In the genomic region with DNA sequence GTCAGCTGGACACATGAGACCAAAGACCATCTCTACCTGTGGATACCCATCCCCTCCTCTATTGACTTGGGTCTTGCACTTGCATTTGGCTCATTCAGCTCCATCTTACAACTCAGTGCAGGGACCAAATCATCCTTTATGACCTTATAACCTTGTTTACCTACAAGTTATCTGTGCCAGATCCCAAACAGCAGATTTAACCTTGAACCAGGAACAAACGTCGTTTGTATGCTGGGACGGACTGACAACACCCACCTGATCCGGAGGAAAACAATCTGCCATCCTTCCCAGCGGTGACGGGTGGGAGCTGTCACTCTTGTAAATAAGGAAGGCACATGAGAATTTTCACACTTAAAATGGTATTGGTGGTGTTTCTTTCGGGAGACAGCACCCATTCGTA, we compare ENCODE assay signal across 14 mouse cellular contexts.
DNase-seq lines count a peak whose midpoint lies in the region; ATAC-seq and TF ChIP-seq lines count a peak whose summit lies in the region.
"Had no signal": no experiment of that assay in that cellular context is flagged by ENCODE, and none has a peak within 500 bp of the region (broad histone marks: within the 10 kb centered on the region; RNA-seq: fewer than 3 reads in every experiment).

No protein-coding gene starts in this region.

- no peak for TF ChIP-seq CTCF in liver, adult 2 months (IDR thresholded peaks at IDR 0.05; ENCODE audit: low read depth, low read length)

- no peak overlapping the region for H3K9ac ChIP-seq in liver, adult 2 months (ENCODE audit: low read depth, low read length)
- H3K9ac ChIP-seq in hindbrain, embryonic 16.5 days (ENCODE audit: low read depth, low read length), result no peak overlapping the region
- H3K9ac ChIP-seq: embryonic facial prominence, embryonic 12.5 days; forebrain, embryonic 13.5 days; forebrain, embryonic 15.5 days; forebrain, postnatal 0 days had no signal

- H3K4me1 ChIP-seq in liver, adult 2 months (ENCODE audit: control insufficient read depth, insufficient read depth, low read length), result peaks cover 12% of the 10 kb centered on the region; the same call in 1 of the 2 replicates
- no peaks in the 10 kb centered on the region for H3K4me1 ChIP-seq in hindbrain, embryonic 16.5 days (ENCODE audit: control insufficient read depth, insufficient read depth, low read depth, low read length)
- H3K4me1 ChIP-seq: embryonic facial prominence, embryonic 10.5 days; embryonic facial prominence, embryonic 12.5 days; forebrain, embryonic 13.5 days; forebrain, embryonic 15.5 days had no signal

- no peak overlapping the region for H3K4me3 ChIP-seq in liver, adult 2 months (ENCODE audit: insufficient read depth, low read depth, low read length)
- H3K4me3 ChIP-seq in hindbrain, embryonic 16.5 days (ENCODE audit: low read length), result no peak overlapping the region
- H3K4me3 ChIP-seq: embryonic facial prominence, embryonic 10.5 days; embryonic facial prominence, embryonic 12.5 days; forebrain, embryonic 13.5 days; forebrain, embryonic 15.5 days had no signal

- H3K79me2 ChIP-seq in liver, adult 2 months (ENCODE audit: control insufficient read depth, insufficient read depth, low read length), result no peaks in the 10 kb centered on the region

- no peaks in the 10 kb centered on the region for H3K9me3 ChIP-seq in hindbrain, embryonic 16.5 days (ENCODE audit: control insufficient read depth, low read length)
- H3K9me3 ChIP-seq: embryonic facial prominence, embryonic 10.5 days; embryonic facial prominence, embryonic 12.5 days; forebrain, embryonic 13.5 days; forebrain, embryonic 15.5 days had no signal

- DNase-seq in cerebellum, adult 8-10 months, result peak; percentile 14
- DNase-seq in cerebellum, adult 9-10 months, result no peak
- peak; percentile 93 for DNase-seq in liver, adult 2 months (ENCODE audit: extremely low read depth, low read depth, low spot score)
- no peak for DNase-seq in liver
- DNase-seq in brain, adult 2 months (ENCODE audit: low read depth, low spot score), result peak; percentile 15
- DNase-seq: adrenal gland, adult 2 months; adrenal gland, postnatal 10 days; adrenal gland, postnatal 25 days; forebrain, postnatal 0 days had no signal

- peak overlapping the region; percentile 32; the same call in 1 of the 2 replicates for H3K27ac ChIP-seq in liver, adult 2 months (replicated peaks; ENCODE audit: insufficient read depth, low read depth, low read length)
- no peak overlapping the region for H3K27ac ChIP-seq in hindbrain, embryonic 16.5 days (ENCODE audit: low read depth, low read length)
- H3K27ac ChIP-seq: embryonic facial prominence, embryonic 10.5 days; embryonic facial prominence, embryonic 12.5 days; forebrain, embryonic 13.5 days; forebrain, embryonic 15.5 days had no signal

- H3K4me2 ChIP-seq in hindbrain, embryonic 16.5 days (ENCODE audit: low read length), result no peak overlapping the region
- H3K4me2 ChIP-seq: embryonic facial prominence, embryonic 12.5 days; forebrain, embryonic 13.5 days; forebrain, embryonic 15.5 days had no signal

- no peaks in the 10 kb centered on the region for H3K27me3 ChIP-seq in liver, adult 2 months (ENCODE audit: control insufficient read depth, insufficient read depth, low read length)
- no peaks in the 10 kb centered on the region for H3K27me3 ChIP-seq in hindbrain, embryonic 16.5 days (replicated peaks; ENCODE audit: control insufficient read depth, insufficient read depth, low read length)
- H3K27me3 ChIP-seq: embryonic facial prominence, embryonic 12.5 days; forebrain, embryonic 13.5 days; forebrain, embryonic 15.5 days had no signal

- no peak for ATAC-seq in hindbrain, embryonic 16.5 days
- ATAC-seq: forebrain, embryonic 13.5 days; forebrain, embryonic 15.5 days; forebrain, postnatal 0 days had no signal

- 28% methylated on average over 8 of the region's 8 CpGs for WGBS in liver, adult 2 months
- WGBS in hindbrain, embryonic 16.5 days, result 94% methylated on average over 8 of the region's 8 CpGs

- H3K36me3 ChIP-seq in liver, adult 2 months (ENCODE audit: control insufficient read depth, insufficient read depth, low read length), result no peaks in the 10 kb centered on the region
- H3K36me3 ChIP-seq in hindbrain, embryonic 16.5 days (ENCODE audit: control insufficient read depth, insufficient read depth, low read length), result no peaks in the 10 kb centered on the region
- H3K36me3 ChIP-seq: embryonic facial prominence, embryonic 10.5 days; embryonic facial prominence, embryonic 12.5 days; forebrain, embryonic 15.5 days had no signal

- TF ChIP-seq POLR2A in liver, adult 2 months (IDR thresholded peaks at IDR 0.05; ENCODE audit: extremely low read depth, insufficient read depth, low read length), result no peak

Comparison
In these comparisons a context has a peak if more than half of its experiments do, and no peak if none do; other contexts are left out.
1. DNase-seq: peak in cerebellum, adult 8-10 months (single experiment), liver, adult 2 months (single experiment) and brain, adult 2 months (single experiment); none in cerebellum, adult 9-10 months (single experiment) and liver (single experiment).